Mouse (Mus musculus): ENCODE data around the gene Cggbp1. TPM values are rescaled to one million over a fixed set of nuclear protein-coding genes. Genes with fewer than 3 reads are reported as not detected.

Cggbp1 gene
- polyA plus RNA-seq (2014; fragmentation: Nextera tagmentation; extraction: Ambion mirVana): 62.6 and 105 TPM in 2 replicates

GRCm38 (mm10) chr16:64851563-64852362 lies at the start of gene Cggbp1, which contains the start of gene Zfp654:
Cggbp1 (plus strand) TSS chr16:64851996.
Zfp654 (minus strand) TSS chr16:64851652.
- Histone ChIP-seq H3K27ac (ENCODE audit: low read depth, low read length) (peak within 1 kb of the TSS; percentile 89), H3K9me3 (ENCODE audit: control insufficient read depth, low read length) (no peaks in the 10 kb centered on the region), H3K9ac (ENCODE audit: low read depth, low read length) (peak within 1 kb of the TSS; percentile 91), H3K4me2 (replicated peaks; ENCODE audit: low read depth, low read length) (peak within 1 kb of the TSS; percentile 76), H3K36me3 (ENCODE audit: control insufficient read depth, insufficient read depth, low read length) (peaks cover 20% of the 10 kb centered on the region), H3K4me1 (ENCODE audit: control insufficient read depth, insufficient read depth, low read length) (peaks cover 4% of the 10 kb centered on the region; the same call in 1 of the 2 replicates), H3K4me3 (ENCODE audit: low read length) (peak within 1 kb of the TSS; percentile 94), H3K27me3 (ENCODE audit: control insufficient read depth, insufficient read depth, low read length) (no peaks in the 10 kb centered on the region)
- 1% methylated on average over 49 of the region's 85 CpGs for WGBS
- peak; percentile 100 for ATAC-seq (ENCODE audit: low FRiP score, low TSS enrichment)

DNA sequence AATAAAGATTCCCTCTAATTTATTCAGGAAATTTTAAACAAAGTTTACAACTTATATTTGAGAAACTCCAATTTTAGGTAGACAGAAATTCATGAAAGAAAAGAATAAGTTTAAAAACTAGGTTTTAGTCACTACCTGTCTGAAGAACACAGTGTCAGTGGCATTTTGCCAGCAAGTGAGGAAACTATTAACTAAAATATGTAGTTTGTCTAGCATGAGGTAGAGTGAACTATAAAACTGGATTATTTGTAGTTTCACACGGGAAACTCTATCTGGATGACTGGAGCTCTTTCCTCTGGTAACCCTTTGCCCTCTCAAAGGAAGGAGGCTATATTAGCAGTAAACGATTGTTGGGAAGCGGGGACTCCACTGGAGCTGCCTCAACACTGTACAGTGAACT lies 48.8 kb upstream of the Cggbp1 start:
- no peak overlapping the region for H3K4me2 ChIP-seq (replicated peaks; ENCODE audit: low read depth, low read length)
- H3K9me3 ChIP-seq (ENCODE audit: control insufficient read depth, low read length): no peaks in the 10 kb centered on the region
- H3K9ac ChIP-seq (ENCODE audit: low read depth, low read length): no peak overlapping the region
- H3K4me1 ChIP-seq (ENCODE audit: control insufficient read depth, insufficient read depth, low read length): no peaks in the 10 kb centered on the region
- H3K27ac ChIP-seq (ENCODE audit: low read depth, low read length): no peak overlapping the region
- 66% methylated on average over 3 of the region's 3 CpGs for WGBS
- no peak overlapping the region for H3K4me3 ChIP-seq (ENCODE audit: low read length)
- H3K36me3 ChIP-seq (ENCODE audit: control insufficient read depth, insufficient read depth, low read length): no peaks in the 10 kb centered on the region
- ATAC-seq (ENCODE audit: low FRiP score, low TSS enrichment): no peak
- no peaks in the 10 kb centered on the region for H3K27me3 ChIP-seq (ENCODE audit: control insufficient read depth, insufficient read depth, low read length)

GRCm38 (mm10) chr16:64817094-64817765 lies 34.6 kb upstream of the Cggbp1 start:
- no peak overlapping the region for H3K9ac ChIP-seq (ENCODE audit: low read depth, low read length)
- ATAC-seq (ENCODE audit: low FRiP score, low TSS enrichment): no peak
- H3K4me1 ChIP-seq (ENCODE audit: control insufficient read depth, insufficient read depth, low read length): no peaks in the 10 kb centered on the region
- H3K9me3 ChIP-seq (ENCODE audit: control insufficient read depth, low read length): no peaks in the 10 kb centered on the region
- H3K27me3 ChIP-seq (ENCODE audit: control insufficient read depth, insufficient read depth, low read length): no peaks in the 10 kb centered on the region
- H3K4me3 ChIP-seq (ENCODE audit: low read length): no peak overlapping the region
- no peak overlapping the region for H3K27ac ChIP-seq (ENCODE audit: low read depth, low read length)
- H3K4me2 ChIP-seq (replicated peaks; ENCODE audit: low read depth, low read length): no peak overlapping the region
- 98% methylated on average over 3 of the region's 3 CpGs for WGBS
- peaks cover 6% of the 10 kb centered on the region; the same call in 1 of the 2 replicates for H3K36me3 ChIP-seq (ENCODE audit: control insufficient read depth, insufficient read depth, low read length)

DNA sequence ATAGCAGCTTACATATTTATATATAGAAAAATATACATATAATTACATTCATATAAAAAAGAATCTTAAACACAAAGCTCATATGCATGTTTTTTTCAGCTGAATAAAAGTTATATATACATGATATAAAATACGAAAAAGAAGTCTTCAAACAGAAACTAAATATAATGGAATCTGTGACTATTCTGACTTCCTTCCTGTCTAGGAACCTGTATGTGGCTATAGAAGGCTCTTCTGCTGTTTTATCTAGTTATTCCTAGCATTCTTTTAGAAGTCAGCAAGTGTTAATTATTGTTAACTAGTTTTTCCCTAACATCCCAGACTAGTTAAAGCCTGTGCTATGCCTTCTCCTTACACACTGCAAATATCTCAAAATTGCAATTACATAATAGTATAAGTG lies 27.9 kb upstream of the Cggbp1 start:
- no peaks in the 10 kb centered on the region for H3K27me3 ChIP-seq (ENCODE audit: control insufficient read depth, insufficient read depth, low read length)
- no peak for ATAC-seq (ENCODE audit: low FRiP score, low TSS enrichment)
- WGBS: 93% methylated on average over 1 of the region's 1 CpGs

GRCm38 (mm10) chr16:64824474-64824873 lies 27.3 kb upstream of the Cggbp1 start:
- H3K4me3 ChIP-seq (ENCODE audit: low read length): no peak overlapping the region
- no peaks in the 10 kb centered on the region for H3K27me3 ChIP-seq (ENCODE audit: control insufficient read depth, insufficient read depth, low read length)
- H3K27ac ChIP-seq (ENCODE audit: low read depth, low read length): no peak overlapping the region
- no peaks in the 10 kb centered on the region for H3K4me1 ChIP-seq (ENCODE audit: control insufficient read depth, insufficient read depth, low read length)
- no peak overlapping the region for H3K9ac ChIP-seq (ENCODE audit: low read depth, low read length)
- no peaks in the 10 kb centered on the region for H3K36me3 ChIP-seq (ENCODE audit: control insufficient read depth, insufficient read depth, low read length)
- H3K4me2 ChIP-seq (replicated peaks; ENCODE audit: low read depth, low read length): no peak overlapping the region
- H3K9me3 ChIP-seq (ENCODE audit: control insufficient read depth, low read length): no peaks in the 10 kb centered on the region
- ATAC-seq (ENCODE audit: low FRiP score, low TSS enrichment): no peak
- WGBS: 96% methylated on average over 1 of the region's 1 CpGs

More for the DNA sequence above, 27.9 kb upstream of the Cggbp1 start:
- no peaks in the 10 kb centered on the region for H3K9me3 ChIP-seq (ENCODE audit: control insufficient read depth, low read length)
- no peaks in the 10 kb centered on the region for H3K4me1 ChIP-seq (ENCODE audit: control insufficient read depth, insufficient read depth, low read length)
- no peak overlapping the region for H3K27ac ChIP-seq (ENCODE audit: low read depth, low read length)
- H3K36me3 ChIP-seq (ENCODE audit: control insufficient read depth, insufficient read depth, low read length): no peaks in the 10 kb centered on the region
- no peak overlapping the region for H3K4me2 ChIP-seq (replicated peaks; ENCODE audit: low read depth, low read length)
- H3K4me3 ChIP-seq (ENCODE audit: low read length): no peak overlapping the region
- no peak overlapping the region for H3K9ac ChIP-seq (ENCODE audit: low read depth, low read length)

GRCm38 (mm10) chr16:64830291-64830690 lies 21.5 kb upstream of the Cggbp1 start:
- WGBS: 95% methylated on average over 15 of the region's 15 CpGs
- H3K4me1 ChIP-seq (ENCODE audit: control insufficient read depth, insufficient read depth, low read length): no peaks in the 10 kb centered on the region
- no peak overlapping the region for H3K9ac ChIP-seq (ENCODE audit: low read depth, low read length)
- no peak for ATAC-seq (ENCODE audit: low FRiP score, low TSS enrichment)
- H3K9me3 ChIP-seq (ENCODE audit: control insufficient read depth, low read length): no peaks in the 10 kb centered on the region
- H3K4me3 ChIP-seq (ENCODE audit: low read length): no peak overlapping the region
- peaks cover 4% of the 10 kb centered on the region; the same call in 1 of the 2 replicates for H3K36me3 ChIP-seq (ENCODE audit: control insufficient read depth, insufficient read depth, low read length)
- H3K27ac ChIP-seq (ENCODE audit: low read depth, low read length): no peak overlapping the region
- H3K4me2 ChIP-seq (replicated peaks; ENCODE audit: low read depth, low read length): no peak overlapping the region
- H3K27me3 ChIP-seq (ENCODE audit: control insufficient read depth, insufficient read depth, low read length): no peaks in the 10 kb centered on the region

DNA sequence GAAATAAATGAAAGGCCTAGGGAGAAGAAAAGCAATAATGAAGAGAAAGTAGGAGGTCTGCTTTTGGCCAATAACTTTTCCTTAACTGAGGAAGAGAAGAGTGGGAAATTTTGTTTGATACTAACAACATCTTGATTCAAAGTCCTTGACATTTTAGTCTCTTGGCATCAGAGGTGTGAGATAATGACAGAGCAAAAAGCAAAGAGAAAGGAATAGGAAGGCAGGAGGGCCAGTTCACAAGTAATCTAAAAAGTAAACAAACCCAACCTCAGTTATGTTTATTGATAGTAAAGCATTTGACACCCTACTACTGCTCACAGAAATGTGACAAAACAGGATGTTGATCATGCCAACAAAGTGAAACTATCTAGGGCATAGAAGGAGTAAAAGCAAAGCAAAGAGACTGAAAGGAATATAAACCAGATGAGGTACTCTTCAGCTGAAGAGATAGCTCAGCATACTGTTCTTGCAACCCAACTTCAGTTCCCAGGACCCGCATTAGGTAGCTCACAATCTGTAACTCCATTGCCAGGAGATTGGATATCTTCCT lies 15.7 kb upstream of the Cggbp1 start:
- Histone ChIP-seq H3K4me3 (ENCODE audit: low read length) (no peak overlapping the region), H3K36me3 (ENCODE audit: control insufficient read depth, insufficient read depth, low read length) (no peaks in the 10 kb centered on the region), H3K9me3 (ENCODE audit: control insufficient read depth, low read length) (no peaks in the 10 kb centered on the region), H3K9ac (ENCODE audit: low read depth, low read length) (no peak overlapping the region), H3K4me1 (ENCODE audit: control insufficient read depth, insufficient read depth, low read length) (no peaks in the 10 kb centered on the region), H3K27ac (ENCODE audit: low read depth, low read length) (no peak overlapping the region), H3K27me3 (ENCODE audit: control insufficient read depth, insufficient read depth, low read length) (no peaks in the 10 kb centered on the region), H3K4me2 (replicated peaks; ENCODE audit: low read depth, low read length) (no peak overlapping the region)
- no peak for ATAC-seq (ENCODE audit: low FRiP score, low TSS enrichment)
- WGBS: 71% methylated on average over 1 of the region's 1 CpGs

DNA sequence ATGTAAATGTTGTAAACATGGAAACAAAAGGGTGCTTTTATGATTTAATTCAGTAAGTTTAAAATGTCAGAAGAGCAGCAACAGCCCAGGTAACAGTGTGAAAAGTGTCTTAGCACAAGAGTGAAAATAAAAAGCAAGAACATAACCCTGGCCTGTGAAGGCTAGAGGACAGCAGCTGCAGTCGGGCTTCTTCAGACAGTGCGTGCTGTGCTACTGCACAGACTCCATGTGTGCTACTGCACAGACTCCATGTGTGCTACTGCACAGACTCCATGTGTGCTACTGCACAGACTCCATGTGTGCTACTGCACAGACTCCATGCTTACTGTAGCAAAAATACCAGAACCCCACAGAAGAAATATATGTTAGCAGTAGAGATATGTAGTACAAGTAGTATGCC lies 15.1 kb upstream of the Cggbp1 start:
- Histone ChIP-seq H3K27me3 (ENCODE audit: control insufficient read depth, insufficient read depth, low read length) (no peaks in the 10 kb centered on the region), H3K4me2 (replicated peaks; ENCODE audit: low read depth, low read length) (no peak overlapping the region), H3K4me1 (ENCODE audit: control insufficient read depth, insufficient read depth, low read length) (no peaks in the 10 kb centered on the region), H3K27ac (ENCODE audit: low read depth, low read length) (no peak overlapping the region), H3K4me3 (ENCODE audit: low read length) (no peak overlapping the region), H3K9me3 (ENCODE audit: control insufficient read depth, low read length) (no peaks in the 10 kb centered on the region), H3K9ac (ENCODE audit: low read depth, low read length) (no peak overlapping the region), H3K36me3 (ENCODE audit: control insufficient read depth, insufficient read depth, low read length) (no peaks in the 10 kb centered on the region)
- WGBS: 83% methylated on average over 2 of the region's 2 CpGs
- ATAC-seq (ENCODE audit: low FRiP score, low TSS enrichment): no peak
